Mouse (Mus musculus) embryonic fibroblast, embryonic 13.5 days (primary cell): ENCODE measurements at regions not wholly inside any gene's neighbourhood (a gene's known extent, or its start where the extent isn't known, plus 50 kb on each side); places are given as distances from the start of the nearest gene placed in this dataset.
A peak's percentile ranks its signal among the peaks of the same experiment; 100 is the strongest.

Source experiments
- H3K27ac ChIP-seq: 2 replicates; pipeline ENCODE4 v1.5.1; 2012; ENCODE audit warnings: low read length, control low read depth, inconsistent platforms; ENCODE audit not compliant: insufficient read depth
- H3K4me1 ChIP-seq: 2 replicates; pipeline ENCODE4 v1.6.1; 2011; ENCODE audit warnings: low read length; ENCODE audit not compliant: control insufficient read depth, insufficient read depth
- H3K4me3 ChIP-seq: 2 replicates; pipeline ENCODE4 v1.5.1; 2011; ENCODE audit warnings: mild to moderate bottlenecking, control low read depth, low read length; ENCODE audit not compliant: insufficient read depth
- CTCF ChIP-seq: IDR thresholded peaks from 2 replicates; pipeline ENCODE4 v1.5.1; 2011; ENCODE audit warnings: mild to moderate bottlenecking, control low read depth, low read length, moderate library complexity, borderline replicate concordance; ENCODE audit not compliant: insufficient read depth
- POLR2A ChIP-seq: IDR thresholded peaks from 2 replicates; pipeline ENCODE4 v1.6.1; 2011; ENCODE audit warnings: low read depth, mild to moderate bottlenecking, control low read depth, low read length, moderate library complexity

DNA sequence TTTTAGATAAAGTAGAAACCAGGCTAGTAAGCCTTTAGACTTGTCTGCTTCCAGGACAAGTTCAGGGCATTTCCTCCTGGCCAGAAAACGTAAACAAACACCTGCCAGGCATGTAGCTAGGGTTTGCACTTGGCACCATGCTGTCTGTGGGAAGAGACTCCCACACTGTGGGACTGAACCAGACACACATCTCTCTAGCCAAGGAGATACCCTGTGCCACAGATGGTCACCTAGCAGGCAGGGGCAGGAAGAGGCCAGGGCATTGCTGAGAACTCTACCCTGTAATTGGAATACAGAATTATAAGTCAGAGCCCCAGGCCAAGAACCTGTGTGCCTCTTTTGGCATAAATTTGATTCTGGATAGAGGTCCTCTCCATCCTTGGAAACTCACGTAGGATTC is 858.7 kb upstream of the A1bg start:
- Histone ChIP-seq H3K4me1 (no peaks in the 10 kb centered on the region), H3K4me3 (no peak overlapping the region), H3K27ac (no peak overlapping the region)
- TF ChIP-seq POLR2A, result no peak
- TF ChIP-seq CTCF, result no peak

DNA sequence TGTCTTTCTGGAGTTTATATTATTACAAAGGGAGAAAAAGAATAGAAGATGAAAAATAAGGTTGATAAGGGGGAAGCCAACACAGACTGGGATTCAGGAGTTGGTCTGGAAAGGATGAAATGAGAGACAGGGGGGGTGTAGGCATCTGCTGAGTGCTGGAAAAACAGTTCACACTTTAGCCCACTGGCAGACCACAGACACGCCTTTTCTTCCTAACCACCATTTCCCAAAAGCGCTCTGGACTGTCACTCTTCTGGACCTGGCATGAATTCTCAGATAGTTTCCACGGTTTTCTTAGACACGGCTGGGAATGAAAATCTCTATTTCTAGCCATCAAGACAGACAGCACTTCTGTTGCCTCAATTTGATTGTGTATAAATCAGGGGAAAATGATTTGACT is 850.2 kb upstream of the A1bg start:
- H3K27ac ChIP-seq, result no peak overlapping the region
- TF ChIP-seq POLR2A (no peak), CTCF (no peak)
- no peak overlapping the region for H3K4me3 ChIP-seq
- H3K4me1 ChIP-seq, result peaks cover 6% of the 10 kb centered on the region; the same call in 1 of the 2 replicates

DNA sequence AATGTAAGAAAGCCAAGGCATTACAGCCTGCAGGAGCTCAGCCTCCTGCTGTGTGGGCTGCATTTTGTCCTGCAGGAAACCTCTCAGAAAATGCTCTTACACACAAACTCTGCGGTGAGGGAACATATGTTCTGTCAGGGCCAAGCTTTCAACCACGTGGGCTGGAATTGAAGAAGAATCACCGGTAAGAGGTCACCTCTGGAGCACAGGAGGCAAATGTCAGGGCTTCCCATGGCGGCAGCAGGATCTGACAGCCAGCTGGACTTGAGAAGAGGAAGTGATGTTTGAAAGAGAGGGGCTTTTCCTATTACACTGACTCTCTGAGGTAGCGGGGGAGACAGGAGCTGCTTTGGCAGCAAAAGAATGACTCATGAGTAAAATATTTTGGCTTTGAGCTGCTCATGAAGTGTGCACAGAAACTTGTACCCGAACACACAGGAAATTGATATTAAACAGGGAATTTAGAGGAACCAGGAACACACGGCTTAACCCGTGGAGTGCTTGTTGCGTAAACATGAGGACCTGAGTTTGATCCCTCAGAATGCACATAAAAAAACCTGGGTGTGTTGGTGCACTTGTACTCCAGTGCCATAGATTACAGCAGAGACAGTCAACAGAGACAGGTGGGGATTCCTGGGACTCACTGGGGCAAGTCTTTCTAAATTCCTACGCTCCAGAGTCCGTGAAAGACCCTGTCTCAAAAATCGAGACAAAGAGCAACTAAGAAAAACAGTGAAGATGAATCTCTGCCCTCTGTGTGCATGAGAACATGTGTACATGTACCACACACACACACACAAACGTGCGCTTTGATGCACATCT is 848.1 kb upstream of the A1bg start:
- no peak for TF ChIP-seq CTCF
- no peak for TF ChIP-seq POLR2A
- Histone ChIP-seq H3K27ac (peak overlapping the region; percentile 6), H3K4me3 (no peak overlapping the region), H3K4me1 (peaks cover 6% of the 10 kb centered on the region; the same call in 1 of the 2 replicates)

DNA sequence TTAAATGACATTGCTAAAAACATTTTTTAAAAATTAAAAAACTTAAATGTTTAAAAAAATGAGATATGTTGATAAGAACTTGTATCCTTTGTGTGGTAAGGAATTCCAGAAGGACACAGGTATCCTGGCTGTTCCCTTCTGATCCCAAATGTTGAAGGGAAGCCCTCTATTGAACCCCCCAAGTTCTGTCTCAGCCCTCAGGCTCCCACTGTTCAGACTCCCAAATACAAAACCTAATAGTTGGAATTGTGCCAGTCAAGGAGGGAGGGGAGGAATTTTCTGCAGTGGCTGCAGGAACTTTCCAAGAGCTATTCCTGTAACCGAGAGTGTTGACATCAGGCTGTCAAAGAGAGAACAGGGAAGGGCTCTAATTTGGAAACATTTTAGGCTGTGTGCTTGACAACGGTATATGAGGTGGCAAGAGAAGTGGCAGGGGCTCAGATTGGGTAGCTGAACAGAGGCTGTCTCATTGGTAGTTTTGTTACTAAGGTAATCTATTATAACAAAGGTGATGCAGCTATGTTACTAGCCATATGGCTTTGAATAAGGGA is 843.8 kb upstream of the A1bg start:
- peaks cover 6% of the 10 kb centered on the region; the same call in 1 of the 2 replicates for H3K4me1 ChIP-seq
- H3K27ac ChIP-seq, result no peak overlapping the region
- no peak for TF ChIP-seq CTCF
- TF ChIP-seq POLR2A, result no peak
- no peak overlapping the region for H3K4me3 ChIP-seq

DNA sequence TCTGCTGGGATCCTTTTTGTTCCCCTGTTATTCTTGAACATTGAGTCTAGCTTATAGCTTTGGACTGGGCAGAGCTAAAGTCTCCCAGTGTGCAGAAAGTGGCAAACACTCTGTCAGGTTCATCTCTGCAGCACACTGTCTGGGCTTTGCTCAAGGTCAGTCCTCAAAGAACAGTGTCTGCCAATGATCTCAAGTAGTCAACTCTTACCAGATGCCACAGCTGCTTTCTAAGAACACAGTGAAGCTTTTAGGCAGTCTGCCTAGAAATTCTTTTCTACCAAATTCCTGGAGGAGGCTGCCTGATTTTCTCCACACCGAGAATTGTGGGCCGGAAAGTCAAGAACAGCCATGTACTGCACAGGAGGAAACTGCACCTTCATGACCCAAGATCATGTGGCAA is 831.0 kb upstream of the A1bg start:
- no peaks in the 10 kb centered on the region for H3K4me1 ChIP-seq
- H3K27ac ChIP-seq, result no peak overlapping the region
- no peak overlapping the region for H3K4me3 ChIP-seq
- TF ChIP-seq CTCF (no peak), POLR2A (no peak)

DNA sequence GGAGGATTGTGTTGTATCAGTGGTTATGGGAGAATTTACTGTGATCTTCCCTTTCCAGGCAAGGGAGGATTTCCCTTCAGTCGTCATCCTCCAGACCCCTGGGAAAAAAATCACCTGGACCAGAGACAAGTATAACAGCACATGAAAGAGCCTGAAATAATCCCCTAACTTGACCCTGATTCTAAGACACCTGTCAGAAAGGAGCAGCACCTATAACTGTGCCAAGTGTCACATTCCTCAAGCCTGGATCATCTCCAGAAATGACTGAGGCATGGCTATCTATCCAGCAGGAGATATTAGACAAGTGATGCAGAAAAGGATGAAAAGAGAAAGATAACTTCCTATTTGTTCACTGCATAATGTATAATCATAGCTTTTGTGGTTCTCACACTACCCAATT is 800.9 kb upstream of the A1bg start:
- Histone ChIP-seq H3K4me1 (no peaks in the 10 kb centered on the region), H3K4me3 (no peak overlapping the region), H3K27ac (no peak overlapping the region)
- TF ChIP-seq POLR2A (no peak), CTCF (no peak)

DNA sequence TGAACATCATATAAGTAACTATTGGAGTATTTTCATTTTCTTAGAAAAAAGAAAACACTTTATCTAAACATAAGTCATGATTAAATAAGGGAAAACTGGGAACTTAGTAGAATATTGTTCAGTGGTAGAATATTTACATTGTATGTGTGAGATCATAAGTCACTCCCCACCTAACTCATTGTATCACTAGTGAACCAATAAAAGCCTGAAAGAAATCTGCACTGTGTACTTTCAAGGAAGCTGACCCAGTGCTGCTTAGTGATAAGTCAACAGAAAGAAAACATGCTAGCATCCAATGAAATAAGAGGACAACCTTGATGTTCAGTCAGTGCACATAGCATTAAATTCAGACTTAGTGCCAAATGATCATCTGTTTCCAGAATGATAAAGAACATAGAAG is 795.7 kb upstream of the A1bg start:
- TF ChIP-seq CTCF (no peak), POLR2A (no peak)
- H3K4me3 ChIP-seq, result no peak overlapping the region

DNA sequence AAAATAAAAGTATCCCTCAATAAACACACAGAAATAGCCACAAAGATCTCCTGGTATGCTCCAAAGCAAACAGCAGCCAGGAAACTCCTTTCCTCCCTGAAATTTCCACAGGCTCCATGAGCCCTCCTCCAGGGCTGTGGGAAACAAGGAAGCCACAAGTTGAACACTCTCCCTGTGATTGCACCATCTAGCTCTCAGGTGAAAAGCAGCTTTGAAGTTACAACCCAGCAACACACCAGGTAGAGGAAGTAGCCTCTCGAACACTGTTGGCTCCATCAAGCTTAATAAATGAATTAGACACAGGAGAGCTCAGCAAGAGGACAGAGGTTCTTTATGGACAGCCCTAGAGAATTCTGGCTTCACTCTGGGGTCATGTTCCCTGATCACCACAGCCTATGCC is 794.4 kb upstream of the A1bg start:
- Histone ChIP-seq H3K4me3 (no peak overlapping the region), H3K4me1 (peaks cover 4% of the 10 kb centered on the region; the same call in 1 of the 2 replicates), H3K27ac (no peak overlapping the region)
- TF ChIP-seq CTCF, result no peak
- no peak for TF ChIP-seq POLR2A

More for the DNA sequence above, 795.7 kb upstream of the A1bg start:
- peaks cover 4% of the 10 kb centered on the region; the same call in 1 of the 2 replicates for H3K4me1 ChIP-seq
- H3K27ac ChIP-seq, result no peak overlapping the region

DNA sequence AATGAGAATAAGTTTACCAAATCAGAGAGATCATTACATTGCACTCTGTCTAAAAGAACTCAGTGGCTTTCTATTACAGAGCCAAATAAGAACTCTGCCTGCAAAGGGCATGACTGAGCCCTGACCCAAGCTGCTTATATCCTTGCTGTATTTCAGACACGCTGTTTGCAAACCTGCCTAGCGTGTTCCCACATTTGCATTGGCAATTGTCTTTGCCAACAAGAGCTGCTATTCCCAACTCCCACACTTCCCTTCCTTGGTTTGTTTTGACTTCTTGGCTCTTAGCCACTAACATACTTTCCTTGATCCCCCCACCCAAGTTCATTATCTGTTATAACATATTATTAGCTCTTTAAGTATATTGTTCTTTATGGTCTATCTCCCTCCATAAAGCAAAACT is 791.1 kb upstream of the A1bg start:
- no peak for TF ChIP-seq CTCF
- no peak for TF ChIP-seq POLR2A
- Histone ChIP-seq H3K4me1 (peaks cover 4% of the 10 kb centered on the region; the same call in 1 of the 2 replicates), H3K4me3 (no peak overlapping the region), H3K27ac (no peak overlapping the region)

DNA sequence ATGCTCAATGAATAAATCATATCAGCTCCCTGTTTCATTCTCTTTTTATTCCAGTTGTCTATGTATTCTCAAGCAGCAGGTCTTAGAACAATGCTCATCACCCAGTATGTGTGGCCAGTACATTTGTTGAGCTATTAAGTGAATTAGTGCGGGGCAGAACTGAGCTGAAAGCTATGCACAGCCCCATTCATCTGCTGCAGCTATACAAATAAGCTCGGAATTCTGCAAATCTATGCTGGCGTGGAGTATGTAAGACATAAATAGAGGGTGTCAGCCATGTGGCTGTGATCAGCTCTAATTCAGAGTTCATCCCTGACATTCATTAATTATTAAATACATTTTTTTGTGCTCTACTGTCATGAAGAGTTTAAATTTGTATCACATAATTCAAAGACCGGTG is 786.1 kb upstream of the A1bg start:
- no peak overlapping the region for H3K4me3 ChIP-seq
- no peak overlapping the region for H3K27ac ChIP-seq
- no peaks in the 10 kb centered on the region; the same call in 1 of the 2 replicates for H3K4me1 ChIP-seq
- TF ChIP-seq POLR2A (no peak), CTCF (no peak)
